Mouse (Mus musculus) thymus, postnatal 0 days (tissue): ENCODE results near the gene Eif3b. TPM values are rescaled to one million over a fixed set of nuclear protein-coding genes. Genes with fewer than 3 reads are reported as not detected.

ENCODE experiments used
- DNase-seq: peaks from one replicate; pipeline ENCODE4 v3.0.0-alpha.2; 2015; ENCODE audit warnings: low spot score
- microRNA-seq: library from miRNA; unstranded; fragments of <30 nt; microRNA quantifications from one replicate; pipeline ENCODE4, GENCODE M21; 2016; ENCODE audit warnings: borderline number of aligned reads
- polyA plus RNA-seq: library from polyadenylated mRNA; unstranded; fragments of >200 nt; fragmentation: Nextera tagmentation; extraction: Ambion mirVana; gene quantifications from 2 replicates; pipeline ENCODE4 v1.2.1, GENCODE M21; 2015

The Eif3b gene
- polyA plus RNA-seq, 1 experiment from 2014 or later, result 114 TPM

- DNase-seq, result peak; percentile 9
Measured at GRCm38 (mm10) chr5:140464943-140465342, 45.8 kb downstream of the Eif3b start.

- peak; percentile 56 for DNase-seq
Measured at GRCm38 (mm10) chr5:140472336-140472735, 53.2 kb downstream of the Eif3b start.

DNA sequence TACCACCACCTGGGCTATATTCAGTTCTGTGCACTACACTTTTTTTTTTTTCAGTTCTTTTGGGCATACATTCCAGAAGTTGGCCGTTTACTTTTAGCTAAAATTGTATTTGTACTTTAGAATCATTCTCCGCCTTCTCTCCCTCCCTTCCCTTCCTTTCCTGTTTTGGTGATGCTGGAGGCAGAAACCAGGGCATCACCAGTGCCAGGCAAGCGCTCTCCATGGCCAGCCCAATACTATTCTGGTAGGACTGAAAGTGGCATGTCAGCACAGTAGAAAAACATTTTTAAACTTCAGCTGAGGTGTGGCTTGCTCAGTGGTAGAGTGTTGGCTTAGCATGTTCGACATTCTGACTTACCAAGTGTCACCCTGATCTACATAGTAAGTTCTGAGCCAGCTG lies 62.3 kb downstream of the Eif3b start:
- DNase-seq, result no peak

DNA sequence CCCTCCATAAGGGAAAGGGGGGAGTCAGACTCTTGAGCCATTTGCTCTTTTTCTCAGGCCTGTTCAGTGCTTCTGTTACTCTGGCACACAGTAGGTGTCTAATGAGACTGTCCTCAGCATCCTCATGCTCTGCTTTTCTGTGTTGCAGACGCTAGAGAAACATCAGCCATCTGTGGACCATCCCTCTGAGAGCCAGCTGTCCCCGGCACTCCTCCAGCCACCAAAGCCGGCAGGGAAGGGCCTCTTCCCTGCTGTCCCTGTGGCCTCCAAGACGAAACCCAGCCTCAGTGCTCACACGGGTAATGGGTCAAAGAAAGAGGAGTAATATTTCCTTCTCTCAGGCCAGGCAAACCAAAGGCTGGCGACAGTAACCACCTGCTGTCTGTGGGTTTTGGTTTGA lies 72.0 kb downstream of the Eif3b start:
- no peak for DNase-seq

GRCm38 (mm10) chr5:140492684-140493233 lies 73.6 kb downstream of the Eif3b start:
- no peak for DNase-seq

Small RNA genes within 50 kb of the gene (microRNA-seq; reads per million reads assigned to microRNA genes)
- gene Mir7038, result not detected

Other genes with a start within 250 kb of the Eif3b start
- gene Mad1l1, start 97.8 kb upstream of the Eif3b start, polyA plus RNA-seq, result 85.6 and 88.4 TPM in 2 replicates
- gene Nudt1, start 97.7 kb upstream of the Eif3b start, polyA plus RNA-seq, result 73.8 and 74.0 TPM in 2 replicates
- gene Mrm2, start 87.4 kb upstream of the Eif3b start, polyA plus RNA-seq, result 18.2 and 19.4 TPM in 2 replicates
- gene Snx8, start 30.1 kb upstream of the Eif3b start, polyA plus RNA-seq, result 6.3 and 6.5 TPM in 2 replicates
- gene Gm4869, start 26.3 kb downstream of the Eif3b start, polyA plus RNA-seq, result not detected in 2 replicates
- 14.7 and 17.5 TPM in 2 replicates for gene Chst12, start 86.2 kb downstream of the Eif3b start, polyA plus RNA-seq
- gene Grifin, start 145.7 kb downstream of the Eif3b start, polyA plus RNA-seq, result 13.1 and 21.2 TPM in 2 replicates
- gene Lfng, start 188.0 kb downstream of the Eif3b start, polyA plus RNA-seq, result 13.2 and 13.3 TPM in 2 replicates
- 10.4 and 12.3 TPM in 2 replicates for gene Ttyh3, start 229.7 kb downstream of the Eif3b start, polyA plus RNA-seq